Mouse (Mus musculus): ENCODE measurements around the gene Ubap2l. TPM values are rescaled to one million over a fixed set of nuclear protein-coding genes. Genes with fewer than 3 reads are reported as not detected.
A peak's percentile ranks its signal among the peaks of the same experiment; 100 is the strongest.

Ubap2l gene
- total and polyA plus RNA-seq, 2 experiments, result 32.6 to 46.3 TPM

- H3K36me3 ChIP-seq (ENCODE audit: control insufficient read depth, insufficient read depth, low read length), result no peaks in the 10 kb centered on the region
- no peak overlapping the region for H3K27ac ChIP-seq (replicated peaks; ENCODE audit: insufficient read depth, low read depth, low read length)
- H3K9ac ChIP-seq (ENCODE audit: low read depth, low read length), result no peak overlapping the region
- TF ChIP-seq CTCF (IDR thresholded peaks at IDR 0.05; ENCODE audit: low read depth, low read length) (no peak), POLR2A (IDR thresholded peaks at IDR 0.05; ENCODE audit: extremely low read depth, insufficient read depth, low read length) (no peak)
- no peaks in the 10 kb centered on the region for H3K79me2 ChIP-seq (ENCODE audit: control insufficient read depth, insufficient read depth, low read length)
- peaks cover 5% of the 10 kb centered on the region; the same call in 1 of the 2 replicates for H3K27me3 ChIP-seq (ENCODE audit: control insufficient read depth, insufficient read depth, low read length)
- WGBS, result 86% methylated on average over 4 of the region's 4 CpGs
- DNase-seq (ENCODE audit: extremely low read depth, low read depth, low spot score), result no peak
- H3K4me3 ChIP-seq (ENCODE audit: insufficient read depth, low read depth, low read length), result no peak overlapping the region
- no peaks in the 10 kb centered on the region; the same call in 1 of the 2 replicates for H3K4me1 ChIP-seq (ENCODE audit: control insufficient read depth, insufficient read depth, low read length)
These were observed 93.0 kb downstream of the Ubap2l start for GRCm38 (mm10) chr3:89959435-89959834.

GRCm38 (mm10) chr3:89957880-89958279 is 94.5 kb downstream of the Ubap2l start:
- no peak overlapping the region for H3K4me3 ChIP-seq (ENCODE audit: insufficient read depth, low read depth, low read length)
- DNase-seq (ENCODE audit: extremely low read depth, low read depth, low spot score), result no peak
- 95% methylated on average over 9 of the region's 9 CpGs for WGBS
- peaks cover 4% of the 10 kb centered on the region; the same call in 1 of the 2 replicates for H3K27me3 ChIP-seq (ENCODE audit: control insufficient read depth, insufficient read depth, low read length)
- no peak for TF ChIP-seq POLR2A (IDR thresholded peaks at IDR 0.05; ENCODE audit: extremely low read depth, insufficient read depth, low read length)
- no peak for TF ChIP-seq CTCF (IDR thresholded peaks at IDR 0.05; ENCODE audit: low read depth, low read length)
- no peak overlapping the region for H3K9ac ChIP-seq (ENCODE audit: low read depth, low read length)
- no peaks in the 10 kb centered on the region for H3K36me3 ChIP-seq (ENCODE audit: control insufficient read depth, insufficient read depth, low read length)
- no peak overlapping the region for H3K27ac ChIP-seq (replicated peaks; ENCODE audit: insufficient read depth, low read depth, low read length)
- H3K4me1 ChIP-seq (ENCODE audit: control insufficient read depth, insufficient read depth, low read length), result no peaks in the 10 kb centered on the region
- H3K79me2 ChIP-seq (ENCODE audit: control insufficient read depth, insufficient read depth, low read length), result no peaks in the 10 kb centered on the region

DNA sequence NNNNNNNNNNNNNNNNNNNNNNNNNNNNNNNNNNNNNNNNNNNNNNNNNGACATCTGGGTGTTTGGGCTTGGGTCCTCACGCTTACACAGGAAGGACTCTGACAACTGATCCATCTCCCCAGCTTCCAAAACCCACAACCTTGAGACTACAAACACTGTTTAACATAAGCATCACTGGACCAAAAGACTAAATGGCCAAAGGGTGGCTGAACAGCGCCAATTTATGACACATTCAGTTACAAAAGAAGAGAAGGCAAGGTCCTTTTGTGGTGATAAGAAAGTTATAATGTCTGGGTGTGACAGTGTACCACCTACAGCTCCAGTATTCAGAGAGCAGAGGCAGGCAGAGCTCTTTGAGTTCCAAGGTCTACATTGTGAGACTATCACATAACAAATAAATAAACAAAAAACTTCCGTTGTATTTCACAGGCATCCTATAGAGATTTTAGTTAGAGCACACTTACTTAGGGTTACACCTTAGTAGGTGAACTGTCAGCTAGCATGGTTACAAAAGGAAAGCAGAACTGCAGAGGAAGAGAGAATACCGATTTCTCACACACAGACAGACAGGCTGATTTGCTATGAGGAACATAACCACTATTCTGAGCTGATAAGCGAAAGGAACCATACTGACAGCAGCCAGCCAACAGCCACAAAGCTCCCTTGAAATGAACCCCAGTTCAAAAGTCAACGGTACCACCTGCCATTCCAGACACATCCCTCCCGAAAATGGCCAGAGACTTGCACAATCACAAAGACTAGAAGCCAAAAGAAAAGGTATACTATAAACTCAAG is 96.1 kb downstream of the Ubap2l start:
- Histone ChIP-seq H3K36me3 (ENCODE audit: control insufficient read depth, insufficient read depth, low read length) (no peaks in the 10 kb centered on the region), H3K4me3 (ENCODE audit: insufficient read depth, low read depth, low read length) (no peak overlapping the region), H3K27me3 (ENCODE audit: control insufficient read depth, insufficient read depth, low read length) (no peaks in the 10 kb centered on the region), H3K27ac (replicated peaks; ENCODE audit: insufficient read depth, low read depth, low read length) (no peak overlapping the region), H3K4me1 (ENCODE audit: control insufficient read depth, insufficient read depth, low read length) (no peaks in the 10 kb centered on the region), H3K9ac (ENCODE audit: low read depth, low read length) (no peak overlapping the region), H3K79me2 (ENCODE audit: control insufficient read depth, insufficient read depth, low read length) (no peaks in the 10 kb centered on the region)
- TF ChIP-seq POLR2A (IDR thresholded peaks at IDR 0.05; ENCODE audit: extremely low read depth, insufficient read depth, low read length) (no peak), CTCF (IDR thresholded peaks at IDR 0.05; ENCODE audit: low read depth, low read length) (no peak)
- WGBS, result 84% methylated on average over 7 of the region's 7 CpGs
- no peak for DNase-seq (ENCODE audit: extremely low read depth, low read depth, low spot score)

- under 1% methylated on average over 4 of the region's 4 CpGs for WGBS
- TF ChIP-seq POLR2A (IDR thresholded peaks at IDR 0.05; ENCODE audit: extremely low read depth, insufficient read depth, low read length), result no peak
- peak; percentile 83 for TF ChIP-seq CTCF (IDR thresholded peaks at IDR 0.05; ENCODE audit: low read depth, low read length)
- no peak overlapping the region for H3K27ac ChIP-seq (replicated peaks; ENCODE audit: insufficient read depth, low read depth, low read length)
- no peaks in the 10 kb centered on the region for H3K36me3 ChIP-seq (ENCODE audit: control insufficient read depth, insufficient read depth, low read length)
- DNase-seq (ENCODE audit: extremely low read depth, low read depth, low spot score), result peak; percentile 56
- H3K9ac ChIP-seq (ENCODE audit: low read depth, low read length), result no peak overlapping the region
- no peaks in the 10 kb centered on the region for H3K4me1 ChIP-seq (ENCODE audit: control insufficient read depth, insufficient read depth, low read length)
- H3K27me3 ChIP-seq (ENCODE audit: control insufficient read depth, insufficient read depth, low read length), result no peaks in the 10 kb centered on the region
- H3K79me2 ChIP-seq (ENCODE audit: control insufficient read depth, insufficient read depth, low read length), result no peaks in the 10 kb centered on the region
- H3K4me3 ChIP-seq (ENCODE audit: insufficient read depth, low read depth, low read length), result no peak overlapping the region
These were observed 99.0 kb downstream of the Ubap2l start for GRCm38 (mm10) chr3:89953420-89953819.

Other genes with a start within 250 kb of the Ubap2l start
- gene She, start 221.3 kb downstream of the Ubap2l start, total RNA-seq (2014; rRNA removed), result 2.3 and 2.5 TPM in 2 replicates
- gene She, start 221.3 kb downstream of the Ubap2l start, polyA plus RNA-seq (2012; rRNA removed), result 0.78 TPM in 2 replicates
- 15.4 and 19.7 TPM in 2 replicates for gene Il6ra, start 139.4 kb downstream of the Ubap2l start, total RNA-seq (2014; rRNA removed)
- gene Il6ra, start 139.4 kb downstream of the Ubap2l start, polyA plus RNA-seq (2012; rRNA removed), result 10.1 and 10.5 TPM in 2 replicates
- 2.3 and 2.6 TPM in 2 replicates for gene Atp8b2, start 89.1 kb downstream of the Ubap2l start, total RNA-seq (2014; rRNA removed)
- gene Atp8b2, start 89.1 kb downstream of the Ubap2l start, polyA plus RNA-seq (2012; rRNA removed), result 2.2 and 4.0 TPM in 2 replicates
- 82.1 and 86.1 TPM in 2 replicates for gene Hax1, start 53.8 kb downstream of the Ubap2l start, total RNA-seq (2014; rRNA removed)
- gene Hax1, start 53.8 kb downstream of the Ubap2l start, polyA plus RNA-seq (2012; rRNA removed), result 68.6 and 70.2 TPM in 2 replicates
- gene 4933434E20Rik, start 992 bp downstream of the Ubap2l start, total RNA-seq (2014; rRNA removed), result 64.7 and 67.9 TPM in 2 replicates
- 23.4 and 24.2 TPM in 2 replicates for gene 4933434E20Rik, start 992 bp downstream of the Ubap2l start, polyA plus RNA-seq (2012; rRNA removed)
- 53.4 and 56.2 TPM in 2 replicates for gene Tpm3, start 20.0 kb upstream of the Ubap2l start, total RNA-seq (2014; rRNA removed)
- gene Tpm3, start 20.0 kb upstream of the Ubap2l start, polyA plus RNA-seq (2012; rRNA removed), result 36.4 and 43.0 TPM in 2 replicates
- 0.07 and 0.09 TPM in 2 replicates for gene Nup210l, start 51.5 kb upstream of the Ubap2l start, total RNA-seq (2014; rRNA removed)
- gene Nup210l, start 51.5 kb upstream of the Ubap2l start, polyA plus RNA-seq (2012; rRNA removed), result 0.01 and 0.02 TPM in 2 replicates
- gene Rps27, start 161.0 kb upstream of the Ubap2l start, total RNA-seq (2014; rRNA removed), result 904 and 942 TPM in 2 replicates
- 220 and 226 TPM in 2 replicates for gene Rps27, start 161.0 kb upstream of the Ubap2l start, polyA plus RNA-seq (2012; rRNA removed)
- gene Rab13, start 161.1 kb upstream of the Ubap2l start, total RNA-seq (2014; rRNA removed), result 4.8 and 5.2 TPM in 2 replicates
- gene Rab13, start 161.1 kb upstream of the Ubap2l start, polyA plus RNA-seq (2012; rRNA removed), result 3.0 and 3.4 TPM in 2 replicates
- gene Jtb, start 179.0 kb upstream of the Ubap2l start, total RNA-seq (2014; rRNA removed), result 44.9 and 57.5 TPM in 2 replicates
- 73.7 and 77.0 TPM in 2 replicates for gene Jtb, start 179.0 kb upstream of the Ubap2l start, polyA plus RNA-seq (2012; rRNA removed)
- gene Creb3l4, start 190.9 kb upstream of the Ubap2l start, total RNA-seq (2014; rRNA removed), result 0.09 and 0.13 TPM in 2 replicates
- 0.12 and 0.16 TPM in 2 replicates for gene Creb3l4, start 190.9 kb upstream of the Ubap2l start, polyA plus RNA-seq (2012; rRNA removed)
- 59.3 and 64.3 TPM in 2 replicates for gene Slc39a1, start 195.5 kb upstream of the Ubap2l start, total RNA-seq (2014; rRNA removed)
- 67.7 and 68.0 TPM in 2 replicates for gene Slc39a1, start 195.5 kb upstream of the Ubap2l start, polyA plus RNA-seq (2012; rRNA removed)
- gene Crtc2, start 201.5 kb upstream of the Ubap2l start, total RNA-seq (2014; rRNA removed), result 6.8 and 10.8 TPM in 2 replicates
- 33.8 and 34.4 TPM in 2 replicates for gene Crtc2, start 201.5 kb upstream of the Ubap2l start, polyA plus RNA-seq (2012; rRNA removed)
- gene Dennd4b, start 212.6 kb upstream of the Ubap2l start, total RNA-seq (2014; rRNA removed), result 2.2 and 2.8 TPM in 2 replicates
- 4.7 and 9.2 TPM in 2 replicates for gene Dennd4b, start 212.6 kb upstream of the Ubap2l start, polyA plus RNA-seq (2012; rRNA removed)
- gene Gatad2b, start 240.6 kb upstream of the Ubap2l start, total RNA-seq (2014; rRNA removed), result 6.3 and 7.7 TPM in 2 replicates
- 6.6 and 7.1 TPM in 2 replicates for gene Gatad2b, start 240.6 kb upstream of the Ubap2l start, polyA plus RNA-seq (2012; rRNA removed)

Measured in liver, adult 2 months (tissue).